Mouse (Mus musculus) midbrain, embryonic 14.5 days (tissue): ENCODE results near the gene Igf2r. TPM values are rescaled to one million over a fixed set of nuclear protein-coding genes. Genes with fewer than 3 reads are reported as not detected.

Experiments used
- ATAC-seq: fragments of 200-750 bp; cut with Nextera tagmentation; 2 replicates; pipeline ENCODE4 v1.8.0; 2017; ENCODE audit warnings: moderate number of reproducible peaks, moderate library complexity; ENCODE audit not compliant: low FRiP score, low TSS enrichment
- DNase-seq: peaks from one replicate; pipeline ENCODE4 v3.0.0-alpha.2; 2015
- H3K27ac ChIP-seq: fragments of 300-500 bp; sonication (generic); replicated peaks from 2 replicates; pipeline ENCODE4 v1.5.1; 2014; ENCODE audit warnings: mild to moderate bottlenecking, low read depth, low read length, moderate library complexity
- H3K27me3 ChIP-seq: fragments of 300-500 bp; sonication (generic); 2 replicates; pipeline ENCODE4 v1.6.1; 2014; ENCODE audit warnings: low read length, control low read depth, mixed read lengths; ENCODE audit not compliant: control insufficient read depth, insufficient read depth
- H3K36me3 ChIP-seq: fragments of 300-500 bp; sonication (generic); 2 replicates; pipeline ENCODE4 v1.6.1; 2014; ENCODE audit warnings: low read length, control low read depth; ENCODE audit not compliant: control insufficient read depth, insufficient read depth
- H3K4me1 ChIP-seq: fragments of 300-500 bp; sonication (generic); 2 replicates; pipeline ENCODE4 v1.6.1; 2014; ENCODE audit warnings: mild to moderate bottlenecking, antibody characterized with exemption, low read length, control low read depth; ENCODE audit not compliant: control insufficient read depth, insufficient read depth
- H3K4me2 ChIP-seq: fragments of 300-500 bp; sonication (generic); 2 replicates; pipeline ENCODE4 v1.6.1; 2014; ENCODE audit warnings: mild to moderate bottlenecking, low read length, moderate library complexity
- H3K4me3 ChIP-seq: fragments of 300-500 bp; sonication (generic); replicated peaks from 2 replicates; pipeline ENCODE4 v1.5.1; 2014; ENCODE audit warnings: low read depth, low read length
- H3K9ac ChIP-seq: fragments of 300-500 bp; sonication (generic); replicated peaks from 2 replicates; pipeline ENCODE4 v1.6.1; 2014; ENCODE audit warnings: mild to moderate bottlenecking, low read length, moderate library complexity
- H3K9me3 ChIP-seq: fragments of 300-500 bp; sonication (generic); 2 replicates; pipeline ENCODE4 v1.6.1; 2016; ENCODE audit warnings: low read length, control low read depth, mixed read lengths; ENCODE audit not compliant: control insufficient read depth
- WGBS: fragments of 180-500 bp; shearing (Covaris S2); extraction: QIAGEN DNeasy Blood & Tissue Kit; methylation state at CpG from one replicate; pipeline ENCODE4 v1.1.7; 2014; 5-methylcytosine and 5-hydroxymethylcytosine counted together
- polyA plus RNA-seq: library from polyadenylated mRNA; unstranded; fragments of >200 nt; fragmentation: Nextera tagmentation; extraction: Ambion mirVana; gene quantifications from 2 replicates; pipeline ENCODE4 v1.2.1, GENCODE M21; 2014

Igf2r gene
- polyA plus RNA-seq, 1 experiment from 2014 or later, result 13.4 TPM

DNA sequence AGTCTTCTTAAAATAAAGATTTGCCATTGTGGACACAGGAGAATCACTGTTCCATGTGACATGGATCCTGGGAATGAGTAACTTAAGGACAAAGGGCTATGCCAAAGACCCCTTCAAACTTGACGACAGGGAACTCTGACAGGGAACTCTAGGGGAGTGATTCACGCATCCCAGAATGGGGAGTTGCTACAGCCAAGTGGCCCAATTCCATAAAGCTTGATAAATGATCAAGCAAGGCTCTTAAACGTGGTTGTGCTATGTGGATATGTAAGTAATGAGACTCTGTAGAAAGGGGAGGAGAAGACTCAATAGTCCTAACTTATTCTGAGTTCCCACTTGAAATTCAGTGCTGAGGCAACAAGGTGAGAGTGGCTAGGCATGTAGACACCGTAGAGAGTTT is 134.7 kb downstream of the Igf2r start:
- WGBS, result 66% methylated on average over 4 of the region's 4 CpGs
- H3K27ac ChIP-seq, result no peak overlapping the region
- DNase-seq (no peak), ATAC-seq (no peak)
- H3K9me3 ChIP-seq, result no peaks in the 10 kb centered on the region
- no peak overlapping the region for H3K4me3 ChIP-seq
- H3K4me1 ChIP-seq, result no peaks in the 10 kb centered on the region
- no peak overlapping the region for H3K4me2 ChIP-seq
- no peaks in the 10 kb centered on the region for H3K27me3 ChIP-seq
- no peaks in the 10 kb centered on the region for H3K36me3 ChIP-seq
- H3K9ac ChIP-seq, result no peak overlapping the region

Other genes starting within 250 kb of the Igf2r start
- gene Slc22a2, start 185.5 kb downstream of the Igf2r start, polyA plus RNA-seq, result 1.2 TPM in 1 of 2 replicates, not detected in the other
- gene Slc22a1, start 93.8 kb downstream of the Igf2r start, polyA plus RNA-seq, result not detected in 2 replicates
- gene Mas1, start 98.5 kb upstream of the Igf2r start, polyA plus RNA-seq, result 0.12 TPM in 1 of 2 replicates, not detected in the other
- not detected in 2 replicates for gene Mrgprh, start 106.4 kb upstream of the Igf2r start, polyA plus RNA-seq
- 3.1 and 3.7 TPM in 2 replicates for gene Pnldc1, start 140.6 kb upstream of the Igf2r start, polyA plus RNA-seq
- gene Tcp1, start 146.0 kb upstream of the Igf2r start, polyA plus RNA-seq, result 356 and 462 TPM in 2 replicates
- 117 and 127 TPM in 2 replicates for gene Mrpl18, start 146.7 kb upstream of the Igf2r start, polyA plus RNA-seq
- 0.32 and 0.53 TPM in 2 replicates for gene Acat3, start 170.9 kb upstream of the Igf2r start, polyA plus RNA-seq
- gene Acat2, start 191.1 kb upstream of the Igf2r start, polyA plus RNA-seq, result 223 and 257 TPM in 2 replicates
- 147 and 150 TPM in 2 replicates for gene Wtap, start 224.5 kb upstream of the Igf2r start, polyA plus RNA-seq
- 144 and 152 TPM in 2 replicates for gene Sod2, start 237.2 kb upstream of the Igf2r start, polyA plus RNA-seq